Mouse (Mus musculus): ENCODE measurements around the gene Slc24a5.

The Slc24a5 gene

DNA sequence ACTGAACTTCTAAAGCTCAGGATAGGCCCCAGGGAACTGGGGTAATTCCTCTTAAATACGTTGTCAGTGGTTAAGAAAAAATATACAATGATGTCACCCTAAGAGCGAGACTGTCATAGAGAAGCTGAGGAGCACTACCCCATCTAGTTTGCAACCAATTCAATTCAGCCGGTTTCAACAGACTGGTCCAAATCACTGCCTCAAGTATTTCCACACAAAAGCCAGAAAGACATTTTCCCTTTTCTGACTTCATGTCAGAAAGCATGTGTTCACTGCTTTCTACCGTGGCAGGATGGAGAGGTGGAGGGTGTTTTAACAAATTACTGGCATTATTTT, 54.3 kb downstream of the Slc24a5 start:
- DNase-seq (ENCODE audit: low spot score) = no peak

DNA sequence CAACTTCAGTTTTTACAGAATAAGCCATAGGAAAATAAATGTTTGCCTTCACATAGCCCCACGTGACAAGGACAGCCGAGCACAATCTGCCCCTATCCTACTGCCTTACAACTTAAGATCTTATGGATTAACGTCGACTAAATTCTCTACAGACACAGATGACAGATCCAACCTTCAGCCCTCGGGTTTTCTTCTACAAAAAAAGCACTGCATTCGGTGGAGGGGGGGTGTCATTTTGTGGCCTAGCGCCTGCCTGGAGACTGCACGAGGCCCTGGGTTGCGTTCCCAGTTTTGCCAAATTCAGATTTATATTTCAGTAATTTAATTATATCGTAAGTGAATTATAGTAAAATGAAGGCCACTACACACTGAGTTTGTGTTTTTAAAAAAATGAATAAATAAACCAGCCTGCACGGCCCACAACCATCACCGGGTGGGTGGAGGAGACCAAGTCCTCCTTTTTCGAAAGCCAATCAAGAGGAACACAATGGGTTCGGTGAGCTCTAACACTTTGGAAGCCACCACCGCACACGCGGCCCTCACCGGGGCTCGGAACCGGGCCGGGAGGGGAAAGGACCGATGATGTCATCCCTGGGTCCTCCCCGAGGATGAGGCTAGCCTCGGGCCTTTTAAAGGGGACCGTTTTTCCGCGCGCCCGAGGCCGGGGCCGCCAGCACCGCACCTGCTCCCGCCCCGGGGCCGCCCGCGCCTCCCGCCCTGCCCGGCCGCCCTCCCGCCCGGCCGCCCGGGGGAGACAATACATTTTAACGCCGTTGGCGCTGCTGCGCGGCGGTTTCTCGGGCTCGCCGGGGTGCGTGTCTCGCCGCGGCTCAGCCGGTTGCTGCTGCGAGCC, 54.9 kb downstream of the Slc24a5 start:
- DNase-seq (ENCODE audit: low spot score) = peak; percentile 55

DNA sequence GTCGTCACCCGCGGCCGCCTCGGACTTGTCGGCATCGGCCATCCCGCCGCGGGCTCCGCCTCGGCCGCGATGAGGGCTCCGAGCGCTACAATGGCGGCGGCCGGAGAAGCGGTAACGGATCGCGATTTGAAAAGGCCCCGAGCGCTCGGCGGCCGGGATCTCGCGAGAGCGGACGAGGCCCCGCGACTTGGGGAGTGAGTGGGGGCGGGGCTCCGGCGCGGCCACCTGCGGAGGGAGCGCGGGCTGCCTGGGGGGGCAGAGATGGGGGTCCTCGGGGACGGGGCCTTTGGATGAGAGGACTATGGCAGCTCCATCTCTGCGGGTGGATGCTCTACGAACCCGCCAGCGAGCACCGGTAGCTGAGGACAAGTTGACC, 55.5 kb downstream of the Slc24a5 start, which contains the start of gene Myef2:
Gene Myef2 (minus strand): TSS at position 185 of the 376 bp plus-strand sequence.
- peak; percentile 77 for DNase-seq (ENCODE audit: low spot score)

DNA sequence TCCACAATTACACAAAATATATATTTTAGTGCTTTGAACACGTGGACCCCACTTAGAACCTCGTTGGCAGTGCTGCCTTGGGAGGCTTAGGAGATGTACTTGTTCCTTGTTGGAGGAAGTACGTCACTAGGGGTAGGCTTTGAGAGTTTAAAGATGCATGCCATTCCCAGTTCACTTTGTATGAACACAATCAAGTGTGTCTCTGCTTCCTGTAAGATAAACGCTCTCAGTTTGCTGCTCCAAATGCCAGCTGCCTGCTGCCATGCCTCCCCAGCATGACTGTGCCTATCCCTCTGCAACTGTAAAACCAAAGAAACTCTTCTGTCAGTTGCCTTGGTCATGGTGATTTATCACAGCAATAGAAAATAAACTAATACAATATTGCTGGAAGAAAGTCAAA, 57.9 kb downstream of the Slc24a5 start:
- no peak for DNase-seq (ENCODE audit: low spot score)

DNA sequence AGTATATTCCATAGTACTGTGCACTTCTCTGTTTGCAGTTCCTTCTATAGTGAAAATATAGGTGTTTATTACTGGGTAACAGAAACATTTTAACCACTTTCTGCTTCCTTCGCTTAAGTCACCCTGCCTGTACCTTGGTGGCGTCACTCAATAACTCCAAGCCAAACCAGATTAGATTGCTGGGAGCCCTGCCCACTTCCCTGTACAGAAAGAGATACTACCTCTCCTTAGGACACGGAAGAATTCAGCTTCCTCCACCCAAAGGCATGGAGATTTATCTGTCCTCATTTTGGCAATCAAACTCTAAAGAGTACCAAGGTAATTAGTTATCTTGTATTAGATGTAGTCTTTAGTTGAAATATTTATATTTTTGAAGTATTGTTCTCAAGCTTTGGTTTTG, 58.9 kb downstream of the Slc24a5 start:
- no peak for DNase-seq (ENCODE audit: low spot score)

DNA sequence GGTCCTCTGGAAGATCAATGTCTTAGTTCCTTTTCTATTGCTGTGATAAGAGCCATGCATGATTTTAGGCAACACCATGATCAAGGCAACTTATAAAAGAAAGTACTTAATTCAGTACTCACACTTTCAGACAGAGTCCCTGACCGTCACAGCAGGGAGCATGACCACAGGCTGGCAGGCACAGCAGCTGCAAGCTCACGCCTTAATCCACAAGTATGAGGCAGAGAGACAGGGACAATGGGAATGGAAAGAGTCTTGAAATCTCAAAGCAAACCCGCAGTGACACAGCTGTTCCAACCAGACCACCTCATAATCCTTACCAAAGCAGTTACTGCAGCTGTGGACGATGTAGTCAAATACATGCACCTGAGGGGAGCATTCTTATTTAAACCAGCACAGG, 66.2 kb downstream of the Slc24a5 start:
- DNase-seq (ENCODE audit: low spot score) = no peak

DNA sequence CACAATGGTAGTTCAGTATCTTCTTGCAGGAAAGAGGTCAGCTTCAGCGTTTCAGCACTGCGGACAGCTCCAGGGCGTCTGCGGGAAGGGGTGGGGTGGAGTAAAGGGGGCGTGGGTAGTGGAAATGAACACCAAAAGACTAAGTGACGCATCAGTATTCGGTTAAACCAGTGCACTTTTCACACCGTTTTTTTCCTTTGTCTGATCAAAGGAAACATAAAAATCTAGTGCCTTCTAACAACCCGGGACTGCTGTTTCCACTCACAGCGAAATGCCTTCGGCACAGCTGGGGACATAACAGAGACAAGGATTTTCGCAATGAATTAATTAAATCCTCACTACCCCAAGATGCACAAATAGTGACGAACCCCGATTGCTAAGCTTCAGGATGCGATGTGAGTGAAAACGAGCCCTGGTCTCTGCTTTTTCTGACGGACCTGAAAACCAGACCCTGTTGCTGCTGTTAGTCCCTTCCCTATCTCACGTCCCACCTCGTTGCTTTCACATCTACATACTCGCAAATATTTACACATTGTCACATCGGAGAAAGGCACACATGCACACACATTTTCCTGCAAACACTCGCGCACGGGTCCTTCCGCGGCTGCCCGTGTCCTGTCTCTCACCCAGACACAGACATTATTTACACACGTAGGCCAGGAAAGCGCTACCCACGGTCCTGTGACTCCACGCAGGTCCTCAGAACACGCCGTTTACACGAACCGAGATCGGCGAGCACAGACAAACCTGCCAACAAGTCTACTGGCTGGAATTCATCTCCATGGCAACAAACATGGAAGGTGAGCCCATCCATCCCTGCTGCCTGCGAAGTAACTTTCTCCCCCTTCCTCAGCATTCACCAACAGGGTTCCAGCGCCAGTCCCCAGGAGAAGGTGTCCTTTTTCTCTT, 68.2 kb downstream of the Slc24a5 start, which contains the start of gene Ctxn2:
Gene Ctxn2 (plus strand): TSS at position 790 of the 909 bp plus-strand sequence.
- peak; percentile 35 for DNase-seq (ENCODE audit: low spot score)

DNA sequence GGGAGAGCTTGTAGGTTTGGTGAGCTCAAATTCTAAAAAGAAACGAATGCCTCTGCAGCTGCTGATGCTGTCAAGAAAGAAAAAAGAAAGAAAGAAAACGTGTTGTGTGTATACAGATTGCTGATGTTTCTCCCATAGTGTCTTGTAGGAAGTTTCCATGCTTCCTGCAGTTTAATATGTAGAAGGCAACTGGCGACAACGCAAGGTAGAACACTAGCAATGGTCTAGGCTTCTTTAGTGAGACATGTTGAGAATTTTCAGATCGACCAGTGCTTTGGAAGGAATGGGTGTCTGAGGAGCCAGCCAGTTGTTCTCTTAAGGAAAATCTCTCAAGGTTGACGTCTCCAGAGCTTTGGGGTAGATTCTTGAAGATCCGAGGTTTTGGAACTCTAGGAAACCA, 68.9 kb downstream of the Slc24a5 start:
- no peak for DNase-seq (ENCODE audit: low spot score)

Data from layer of hippocampus, adult 11-12 months (tissue).